Mouse (Mus musculus): ENCODE measurements around the gene Coro2b. TPM values are rescaled to one million over a fixed set of nuclear protein-coding genes. Genes with fewer than 3 reads are reported as not detected.

Coro2b gene
- polyA plus RNA-seq, 1 experiment from 2014 or later = 30.7 TPM

GRCm38 (mm10) chr9:62420261-62420917 lies 116.5 kb downstream of the Coro2b start:
- peak; percentile 24 for DNase-seq (ENCODE audit: low spot score)
- Histone ChIP-seq H3K4me1 (replicated peaks) (peaks cover 39% of the 10 kb centered on the region), H3K36me3 (peaks cover 32% of the 10 kb centered on the region), H3K9me3 (no peaks in the 10 kb centered on the region; the same call in 1 of the 2 replicates), H3K27ac (peak overlapping the region; percentile 75), H3K27me3 (ENCODE audit: insufficient read depth, poor library complexity, severe bottlenecking) (peaks cover 3% of the 10 kb centered on the region; the same call in 1 of the 2 replicates), H3K4me3 (peak overlapping the region; percentile 38)
- WGBS = 37% methylated on average over 10 of the region's 10 CpGs

GRCm38 (mm10) chr9:62418742-62419141 lies 118.1 kb downstream of the Coro2b start:
- H3K4me3 ChIP-seq = no peak overlapping the region
- H3K9me3 ChIP-seq = peaks cover 2% of the 10 kb centered on the region; the same call in 1 of the 2 replicates
- peaks cover 18% of the 10 kb centered on the region for H3K36me3 ChIP-seq
- no peak overlapping the region for H3K27ac ChIP-seq
- WGBS = 65% methylated on average over 5 of the region's 5 CpGs
- H3K27me3 ChIP-seq (ENCODE audit: insufficient read depth, poor library complexity, severe bottlenecking) = peaks cover 3% of the 10 kb centered on the region; the same call in 1 of the 2 replicates
- DNase-seq (ENCODE audit: low spot score) = no peak
- H3K4me1 ChIP-seq (replicated peaks) = peaks cover 46% of the 10 kb centered on the region

GRCm38 (mm10) chr9:62407357-62408146 lies 129.3 kb downstream of the Coro2b start:
- 80% methylated on average over 5 of the region's 5 CpGs for WGBS
- no peaks in the 10 kb centered on the region for H3K36me3 ChIP-seq
- no peak for DNase-seq (ENCODE audit: low spot score)

GRCm38 (mm10) chr9:62406423-62407013 lies 130.3 kb downstream of the Coro2b start:
- DNase-seq (ENCODE audit: low spot score) = no peak
- WGBS = 90% methylated on average over 7 of the region's 7 CpGs
- H3K9me3 ChIP-seq = no peaks in the 10 kb centered on the region

More at GRCm38 (mm10) chr9:62407357-62408146, 129.3 kb downstream of the Coro2b start:
- H3K9me3 ChIP-seq = no peaks in the 10 kb centered on the region
- no peak overlapping the region for H3K27ac ChIP-seq
- no peaks in the 10 kb centered on the region for H3K4me1 ChIP-seq (replicated peaks)
- H3K4me3 ChIP-seq = no peak overlapping the region
- H3K27me3 ChIP-seq (ENCODE audit: insufficient read depth, poor library complexity, severe bottlenecking) = no peaks in the 10 kb centered on the region

GRCm38 (mm10) chr9:62401589-62401988 lies 135.3 kb downstream of the Coro2b start:
- no peak overlapping the region for H3K4me3 ChIP-seq
- peaks cover 13% of the 10 kb centered on the region for H3K4me1 ChIP-seq (replicated peaks)
- no peak overlapping the region for H3K27ac ChIP-seq
- H3K36me3 ChIP-seq = no peaks in the 10 kb centered on the region
- 83% methylated on average over 1 of the region's 1 CpGs for WGBS
- no peaks in the 10 kb centered on the region for H3K9me3 ChIP-seq
- DNase-seq (ENCODE audit: low spot score) = no peak
- no peaks in the 10 kb centered on the region for H3K27me3 ChIP-seq (ENCODE audit: insufficient read depth, poor library complexity, severe bottlenecking)

More at GRCm38 (mm10) chr9:62406423-62407013, 130.3 kb downstream of the Coro2b start:
- H3K4me3 ChIP-seq = no peak overlapping the region
- no peaks in the 10 kb centered on the region for H3K36me3 ChIP-seq
- H3K27me3 ChIP-seq (ENCODE audit: insufficient read depth, poor library complexity, severe bottlenecking) = no peaks in the 10 kb centered on the region
- H3K4me1 ChIP-seq (replicated peaks) = peaks cover 3% of the 10 kb centered on the region
- no peak overlapping the region for H3K27ac ChIP-seq

- H3K9me3 ChIP-seq = no peaks in the 10 kb centered on the region
- 69% methylated on average over 11 of the region's 11 CpGs for WGBS
- no peaks in the 10 kb centered on the region for H3K36me3 ChIP-seq
- H3K27me3 ChIP-seq (ENCODE audit: insufficient read depth, poor library complexity, severe bottlenecking) = no peaks in the 10 kb centered on the region
- H3K4me1 ChIP-seq (replicated peaks) = peaks cover 13% of the 10 kb centered on the region
- no peak for DNase-seq (ENCODE audit: low spot score)
- H3K4me3 ChIP-seq = no peak overlapping the region
- no peak overlapping the region for H3K27ac ChIP-seq
Observed at GRCm38 (mm10) chr9:62400531-62401170, 136.2 kb downstream of the Coro2b start.

- no peaks in the 10 kb centered on the region for H3K4me1 ChIP-seq (replicated peaks)
- 84% methylated on average over 2 of the region's 2 CpGs for WGBS
- H3K27me3 ChIP-seq (ENCODE audit: insufficient read depth, poor library complexity, severe bottlenecking) = no peaks in the 10 kb centered on the region
- H3K36me3 ChIP-seq = no peaks in the 10 kb centered on the region
- H3K27ac ChIP-seq = no peak overlapping the region
- H3K4me3 ChIP-seq = no peak overlapping the region
- H3K9me3 ChIP-seq = no peaks in the 10 kb centered on the region
- no peak for DNase-seq (ENCODE audit: low spot score)
Observed at GRCm38 (mm10) chr9:62394163-62394562, 142.7 kb downstream of the Coro2b start.

- WGBS = 78% methylated on average over 2 of the region's 2 CpGs
- H3K27me3 ChIP-seq (ENCODE audit: insufficient read depth, poor library complexity, severe bottlenecking) = no peaks in the 10 kb centered on the region
- no peaks in the 10 kb centered on the region for H3K36me3 ChIP-seq
Observed at GRCm38 (mm10) chr9:62393531-62393930, 143.3 kb downstream of the Coro2b start.

GRCm38 (mm10) chr9:62389735-62390134 lies 147.1 kb downstream of the Coro2b start:
- no peak overlapping the region for H3K27ac ChIP-seq
- 77% methylated on average over 9 of the region's 9 CpGs for WGBS
- no peaks in the 10 kb centered on the region for H3K36me3 ChIP-seq
- no peaks in the 10 kb centered on the region for H3K9me3 ChIP-seq
- no peaks in the 10 kb centered on the region for H3K27me3 ChIP-seq (ENCODE audit: insufficient read depth, poor library complexity, severe bottlenecking)
- H3K4me1 ChIP-seq (replicated peaks) = peaks cover 6% of the 10 kb centered on the region; the same call in 1 of the 2 replicates
- no peak for DNase-seq (ENCODE audit: low spot score)
- no peak overlapping the region for H3K4me3 ChIP-seq

More at GRCm38 (mm10) chr9:62393531-62393930, 143.3 kb downstream of the Coro2b start:
- Histone ChIP-seq H3K4me1 (replicated peaks) (no peaks in the 10 kb centered on the region), H3K4me3 (no peak overlapping the region), H3K9me3 (no peaks in the 10 kb centered on the region), H3K27ac (no peak overlapping the region)
- no peak for DNase-seq (ENCODE audit: low spot score)

GRCm38 (mm10) chr9:62385727-62386518 lies 150.9 kb downstream of the Coro2b start:
- Histone ChIP-seq H3K36me3 (peaks cover 3% of the 10 kb centered on the region), H3K4me1 (replicated peaks) (peaks cover 8% of the 10 kb centered on the region; the same call in 1 of the 2 replicates), H3K27me3 (ENCODE audit: insufficient read depth, poor library complexity, severe bottlenecking) (no peaks in the 10 kb centered on the region), H3K9me3 (no peaks in the 10 kb centered on the region), H3K4me3 (no peak overlapping the region), H3K27ac (no peak overlapping the region)
- DNase-seq (ENCODE audit: low spot score) = no peak
- 87% methylated on average over 4 of the region's 4 CpGs for WGBS

- peaks cover 11% of the 10 kb centered on the region for H3K36me3 ChIP-seq
- H3K4me3 ChIP-seq = no peak overlapping the region
- H3K27ac ChIP-seq = no peak overlapping the region
- H3K27me3 ChIP-seq (ENCODE audit: insufficient read depth, poor library complexity, severe bottlenecking) = no peaks in the 10 kb centered on the region
- no peaks in the 10 kb centered on the region for H3K9me3 ChIP-seq
- no peak for DNase-seq (ENCODE audit: low spot score)
- WGBS = 87% methylated on average over 6 of the region's 6 CpGs
- peaks cover 16% of the 10 kb centered on the region; the same call in 1 of the 2 replicates for H3K4me1 ChIP-seq (replicated peaks)
Observed at GRCm38 (mm10) chr9:62385062-62385461, 151.8 kb downstream of the Coro2b start.
